Mouse (Mus musculus) layer of hippocampus, adult 18-20 months (tissue): ENCODE measurements around the gene Kif1b. TPM values are rescaled to one million over a fixed set of nuclear protein-coding genes. Genes with fewer than 3 reads are reported as not detected.

Experiments
- DNase-seq, 2 experiments: peaks; one replicate each; pipeline ENCODE4 v3.0.0; 2022; ENCODE audit warnings: low spot score in 2 of 2
- total RNA-seq, 2 experiments: library from RNA; stranded (reverse); gene quantifications; 2 replicates each; pipeline ENCODE4 v1.2.3; 2021

The Kif1b gene
- total RNA-seq, 2 experiments from 2014 or later, result 383 to 410 TPM

GRCm38 (mm10) chr4:149145151-149145550 lies 162.3 kb downstream of the Kif1b start:
- DNase-seq, result no peak

GRCm38 (mm10) chr4:149144459-149144858 lies 163.0 kb downstream of the Kif1b start:
- DNase-seq, result peak; percentile 77 to 91

GRCm38 (mm10) chr4:149143594-149143993 lies 163.9 kb downstream of the Kif1b start:
- DNase-seq, result no peak

- no peak for DNase-seq
These were observed 169.0 kb downstream of the Kif1b start for GRCm38 (mm10) chr4:149138515-149138914.

- DNase-seq, result peak; percentile 81 to 92
These were observed 170.3 kb downstream of the Kif1b start, which contains the start of gene Cenps for GRCm38 (mm10) chr4:149136982-149137770. Cenps (minus strand) TSS chr4:149137629.

- DNase-seq, result no peak
These were observed 171.2 kb downstream of the Kif1b start for GRCm38 (mm10) chr4:149136116-149136850.

- no peak for DNase-seq
These were observed 174.1 kb downstream of the Kif1b start for GRCm38 (mm10) chr4:149133395-149133794.

- DNase-seq, result no peak
These were observed 175.5 kb downstream of the Kif1b start for GRCm38 (mm10) chr4:149131789-149132565.

- DNase-seq, result no peak
These were observed 176.3 kb downstream of the Kif1b start for GRCm38 (mm10) chr4:149131021-149131752.

- DNase-seq, result no peak
These were observed 179.0 kb downstream of the Kif1b start for GRCm38 (mm10) chr4:149128467-149128866.

- no peak for DNase-seq
These were observed 180.8 kb downstream of the Kif1b start, which contains the start of gene Cort for GRCm38 (mm10) chr4:149126663-149127062. Cort (minus strand) TSS chr4:149126763.

Other genes with a start within 250 kb of the Kif1b start
- gene Pex14, start 207.8 kb downstream of the Kif1b start, total RNA-seq, result 10 to 100 TPM; 46.7 to 47.1 TPM
- 10 to 100 TPM; 48.8 to 50.7 TPM for gene Dffa, start 203.5 kb downstream of the Kif1b start, total RNA-seq
- 10 to 100 TPM in 1 of 2 experiments, 1 to 10 TPM in 1; 9.8 to 13.8 TPM for gene Cort, start 180.9 kb downstream of the Kif1b start, total RNA-seq
- gene Cenps, start 170.1 kb downstream of the Kif1b start, total RNA-seq, result 10 to 100 TPM; 21.1 to 23.8 TPM
- 10 to 100 TPM; 29.5 to 34.4 TPM for gene Pgd, start 140.9 kb downstream of the Kif1b start, total RNA-seq
- 100 to 1,000 TPM; 102 to 108 TPM for gene Ube4b, start 119.1 kb upstream of the Kif1b start, total RNA-seq
- gene Rbp7, start 147.3 kb upstream of the Kif1b start, total RNA-seq, result not detected
- not detected for gene Tmem274, start 169.7 kb upstream of the Kif1b start, total RNA-seq
- gene Nmnat1, start 177.5 kb upstream of the Kif1b start, total RNA-seq, result 1 to 10 TPM; 7.7 to 9.5 TPM
- 10 to 100 TPM; 14.1 to 14.2 TPM for gene Lzic, start 177.5 kb upstream of the Kif1b start, total RNA-seq
- 10 to 100 TPM; 29.6 to 33.4 TPM for gene Ctnnbip1, start 210.5 kb upstream of the Kif1b start, total RNA-seq